Mouse (Mus musculus) naive thymus-derived CD4-positive, alpha-beta T cell, adult 2 months (primary cell): Measurements from ENCODE around the gene Xrn2.
"Not testable (repeated sequence)": the region's sequence is repeated elsewhere in the genome, so short reads cannot be mapped to it uniquely, and the experiment has no call there.

Experiments used
- DNase-seq: peaks from one replicate; pipeline ENCODE4 v3.0.0-alpha.2; 2011; ENCODE audit warnings: low read depth

The Xrn2 gene

DNA sequence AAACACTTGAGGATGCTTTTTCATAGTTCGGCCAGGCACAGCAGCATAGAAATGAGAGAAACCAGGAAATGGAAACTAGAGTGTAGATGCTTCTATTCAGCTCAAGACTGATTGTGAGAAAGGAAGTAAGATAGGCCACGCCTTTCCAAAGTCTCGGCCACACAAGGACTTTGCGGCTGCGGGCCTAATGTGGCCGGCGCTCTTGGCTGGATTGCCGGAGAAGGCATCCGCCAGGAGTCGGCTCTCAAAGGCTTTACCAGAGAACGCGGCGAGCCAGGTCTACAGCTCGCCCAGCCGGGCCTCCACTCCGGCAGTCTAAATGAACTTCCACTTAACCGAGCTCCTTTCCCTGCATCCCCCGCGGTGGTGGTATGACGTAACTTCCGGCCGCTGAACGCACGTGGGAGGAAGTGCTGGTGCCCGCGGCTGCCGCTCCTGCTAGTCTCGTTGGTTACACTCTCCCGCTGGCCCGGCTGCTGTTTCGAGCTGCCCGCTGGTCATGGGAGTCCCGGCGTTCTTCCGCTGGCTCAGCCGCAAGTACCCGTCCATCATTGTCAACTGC, at the start of gene Xrn2:
Xrn2 (plus strand) TSS at position 374 of the 562 bp plus-strand sequence.
- peak; percentile 97 for DNase-seq

DNA sequence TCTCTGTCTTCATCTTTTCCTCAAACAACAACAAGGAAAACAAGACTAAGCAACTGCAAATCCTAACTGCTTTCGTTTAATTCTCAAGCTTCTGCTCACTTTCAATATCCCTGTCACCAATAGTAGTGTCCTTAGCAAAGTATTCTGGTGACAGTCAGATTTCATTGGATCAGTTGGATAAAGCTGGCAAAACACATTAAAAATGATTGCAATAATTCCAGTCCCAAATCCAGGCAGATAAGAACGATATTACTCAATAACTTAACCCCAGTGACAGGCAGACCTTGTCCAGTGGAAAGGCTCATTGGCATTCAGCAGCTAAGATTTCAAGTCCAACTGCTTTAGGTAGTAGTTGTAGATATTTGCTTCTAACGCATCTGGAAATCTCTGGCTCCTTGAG, 37.8 kb upstream of the Xrn2 start:
- no peak for DNase-seq

DNA sequence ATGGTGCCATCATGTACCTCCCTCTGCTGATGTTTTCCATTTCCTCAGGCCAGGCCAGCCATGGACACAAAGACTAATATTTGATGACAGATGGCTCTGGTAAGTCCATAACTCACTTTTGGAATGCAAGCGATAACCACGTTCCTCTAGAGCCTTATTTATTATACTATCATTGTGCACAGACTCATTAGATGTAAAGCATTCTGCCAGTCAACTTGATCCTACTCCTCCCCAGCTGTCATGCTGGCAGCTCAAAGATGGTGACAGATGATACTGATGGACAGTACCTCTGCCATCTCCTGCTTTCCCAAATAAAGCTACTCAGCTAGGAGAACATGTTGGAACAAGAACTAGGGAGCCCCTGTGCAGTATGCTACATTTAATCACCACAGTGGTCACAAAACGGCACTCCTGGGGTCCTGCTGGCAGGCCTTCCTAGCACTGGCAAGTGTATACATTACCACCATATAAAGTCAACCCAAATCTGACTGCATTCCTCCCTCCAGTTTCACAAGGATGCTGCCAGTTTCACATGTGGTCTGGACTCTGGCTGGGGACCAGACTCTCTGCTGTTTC, 37.3 kb upstream of the Xrn2 start:
- DNase-seq, result no peak

DNA sequence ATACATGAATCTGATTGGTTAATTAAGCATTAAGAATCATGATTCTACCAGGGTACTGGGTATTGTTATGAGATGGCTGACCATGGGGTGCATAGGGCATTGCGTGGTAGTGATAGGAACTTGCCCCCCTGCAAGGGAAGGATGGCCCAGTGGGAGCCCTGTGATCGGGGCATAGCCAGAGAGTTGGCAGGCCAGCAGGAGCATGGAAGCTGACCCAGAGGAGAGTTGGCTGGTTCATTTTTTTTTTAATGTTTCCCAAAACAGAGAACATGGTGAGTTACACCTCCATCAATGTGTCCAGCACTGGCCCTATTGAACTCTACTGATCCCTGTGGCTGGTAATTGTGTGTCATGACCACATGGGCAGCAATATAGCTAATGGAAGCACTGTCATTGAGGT, 30.0 kb upstream of the Xrn2 start:
- DNase-seq, result no peak

DNA sequence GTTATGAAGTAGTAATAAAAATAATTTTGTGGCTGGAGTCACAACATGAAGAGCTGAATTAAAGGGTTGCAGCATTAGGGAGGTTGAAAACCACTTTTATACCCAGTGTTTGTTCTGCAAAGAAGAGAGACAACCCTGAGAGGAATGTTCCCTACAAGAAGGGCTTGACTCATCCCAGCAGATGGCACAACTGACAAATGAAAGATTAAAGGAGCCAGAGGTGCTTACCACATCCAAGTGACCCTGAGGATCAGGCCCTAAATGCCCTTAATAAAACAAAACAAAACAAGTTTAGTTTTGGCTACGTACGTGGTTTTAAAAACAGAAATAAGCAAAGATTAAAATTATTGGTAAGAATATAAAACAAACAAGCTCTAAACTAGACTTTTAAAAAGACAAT, 28.0 kb upstream of the Xrn2 start:
- DNase-seq, result no peak

DNA sequence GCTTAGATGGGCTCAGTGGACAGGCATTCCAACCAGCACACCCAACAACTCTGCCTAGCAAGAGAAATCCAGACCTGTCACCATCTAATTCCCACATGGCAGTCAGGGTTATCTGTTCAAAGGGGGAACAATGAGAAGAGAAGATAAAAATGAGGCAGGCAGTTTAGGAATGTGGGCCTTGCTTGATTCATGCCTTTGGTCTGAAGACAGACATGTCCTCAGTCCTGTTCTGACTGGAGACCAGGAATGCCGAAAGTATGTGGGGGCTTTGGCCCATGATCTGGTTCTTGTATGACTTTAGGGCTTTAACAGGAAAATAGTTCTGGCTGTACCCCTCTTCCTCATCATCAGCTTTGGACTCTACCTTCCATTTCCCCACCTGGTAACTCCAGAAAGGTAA, 27.0 kb upstream of the Xrn2 start:
- DNase-seq, result no peak

DNA sequence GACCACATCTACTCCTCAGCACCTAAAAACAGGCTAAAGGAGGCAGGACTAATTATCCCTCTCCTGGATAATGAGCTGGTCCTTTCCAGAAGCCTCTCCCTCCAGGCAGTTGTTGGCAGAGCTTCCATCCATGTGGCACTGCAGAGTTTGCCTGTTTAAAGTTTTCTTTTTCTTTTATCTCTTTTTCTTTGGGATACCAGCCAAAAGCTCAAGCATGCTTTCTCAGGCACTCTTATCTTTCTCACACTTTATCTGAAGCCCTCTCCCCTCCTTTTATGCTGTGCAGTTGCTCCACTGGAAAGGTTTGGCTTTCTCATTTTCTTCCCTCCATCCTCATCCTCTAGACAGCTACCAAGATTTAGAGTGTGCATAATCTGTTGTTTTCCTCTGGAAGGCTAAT, 26.4 kb upstream of the Xrn2 start:
- no peak for DNase-seq

DNA sequence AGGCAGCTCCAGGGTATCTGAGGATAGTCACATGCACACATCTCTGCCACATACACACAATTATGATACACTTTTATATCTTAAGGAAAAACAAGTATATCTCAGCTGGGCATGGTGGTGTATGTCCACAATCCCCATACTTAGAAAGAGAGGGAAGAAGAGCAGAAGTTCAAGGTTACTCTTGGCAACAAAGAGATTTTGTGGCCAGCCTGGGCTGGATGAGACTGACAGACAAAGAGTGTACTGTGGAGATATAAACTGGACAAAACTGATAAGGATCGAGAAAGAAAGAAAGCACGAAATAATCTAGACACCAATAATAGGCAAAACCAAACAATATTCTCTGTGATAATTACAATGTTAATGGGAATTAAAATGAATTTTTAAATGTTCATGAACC, 5.5 kb upstream of the Xrn2 start:
- DNase-seq, result no peak

DNA sequence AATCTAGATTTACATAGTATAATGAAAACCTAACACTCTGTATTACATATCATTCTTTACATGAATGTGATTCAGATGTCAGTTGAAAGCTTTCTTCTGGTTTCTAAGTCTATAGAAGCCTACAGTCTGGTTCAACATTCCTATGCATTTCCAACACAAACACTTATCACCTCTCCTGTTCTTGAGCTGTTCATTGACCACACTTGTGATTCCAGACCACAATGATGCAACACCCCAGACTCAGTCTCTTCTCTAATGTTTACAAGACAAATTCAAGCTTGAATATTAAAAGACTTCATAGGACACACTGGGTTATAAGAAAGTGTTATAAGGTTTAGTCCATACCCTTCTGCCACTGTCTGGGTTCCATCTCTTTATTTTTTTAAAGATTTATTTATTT, 3.7 kb upstream of the Xrn2 start:
- no peak for DNase-seq

DNA sequence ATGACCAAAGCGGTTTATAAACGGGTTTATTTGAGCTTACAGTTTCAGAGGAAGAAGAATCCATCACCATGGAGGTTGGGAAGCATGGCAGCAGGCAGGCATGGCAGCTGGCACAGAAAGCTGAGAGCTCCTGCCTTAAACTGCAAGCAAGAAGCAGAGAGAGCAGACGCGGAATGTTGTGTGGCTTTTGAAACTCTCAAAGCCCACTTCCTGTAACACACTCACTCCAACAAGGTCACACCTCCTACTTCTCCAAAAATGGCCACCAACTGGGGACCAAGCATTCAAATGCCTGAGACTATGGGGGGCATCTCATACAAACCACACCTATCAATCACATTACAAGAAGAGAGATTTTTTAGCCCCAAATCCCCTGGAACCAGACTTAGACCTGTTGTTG, 2.7 kb upstream of the Xrn2 start:
- peak; percentile 49 for DNase-seq

DNA sequence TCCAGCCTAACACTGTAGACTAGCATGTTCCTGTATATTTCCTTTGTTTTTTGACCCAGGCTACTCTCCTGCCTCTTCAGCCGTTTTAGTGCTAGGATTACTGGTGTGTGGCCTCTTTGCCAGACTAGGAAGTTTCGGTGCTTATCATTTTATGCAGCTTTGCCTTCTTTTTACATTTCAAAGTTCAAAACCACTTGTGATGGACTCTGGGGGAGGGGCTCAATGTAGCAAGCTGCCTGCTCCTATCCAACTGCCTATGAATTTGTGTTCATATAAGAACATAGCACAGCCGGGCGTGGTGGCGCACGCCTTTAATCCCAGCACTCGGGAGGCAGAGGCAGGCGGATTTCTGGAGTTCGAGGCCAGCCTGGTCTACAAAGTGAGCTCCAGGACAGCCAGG, 1.8 kb upstream of the Xrn2 start:
- DNase-seq, result no peak

DNA sequence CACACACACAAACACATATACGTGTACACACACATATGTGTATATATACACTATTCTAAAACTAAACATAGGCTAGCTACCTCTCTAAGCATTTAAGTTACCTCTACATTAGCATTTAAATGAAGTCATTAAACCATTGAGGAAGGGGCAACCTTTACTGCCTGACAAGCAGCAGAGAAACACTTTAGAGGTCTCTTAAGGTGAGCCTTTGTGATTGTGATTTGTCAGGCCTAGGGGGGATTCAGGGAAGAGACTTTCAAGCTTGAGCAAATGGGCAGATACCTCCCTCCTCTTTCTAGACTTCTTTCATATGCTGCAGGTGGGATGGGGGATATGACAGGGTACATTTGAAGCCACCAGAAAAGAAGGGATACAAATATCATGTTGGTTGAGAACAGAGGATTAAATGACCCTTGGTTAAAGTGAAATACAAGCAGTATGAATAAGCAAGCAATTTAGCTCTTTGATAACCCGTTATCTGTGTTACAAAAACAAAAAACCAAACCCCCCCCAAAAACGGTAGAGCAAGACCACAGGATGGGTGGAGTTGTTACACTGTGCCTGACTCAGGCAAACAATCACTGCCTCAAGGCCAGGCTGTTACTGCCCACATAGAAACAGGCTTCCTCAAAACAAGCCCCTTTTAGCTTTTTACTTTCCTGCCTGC, 1.2 kb upstream of the Xrn2 start:
- peak; percentile 56 for DNase-seq

DNA sequence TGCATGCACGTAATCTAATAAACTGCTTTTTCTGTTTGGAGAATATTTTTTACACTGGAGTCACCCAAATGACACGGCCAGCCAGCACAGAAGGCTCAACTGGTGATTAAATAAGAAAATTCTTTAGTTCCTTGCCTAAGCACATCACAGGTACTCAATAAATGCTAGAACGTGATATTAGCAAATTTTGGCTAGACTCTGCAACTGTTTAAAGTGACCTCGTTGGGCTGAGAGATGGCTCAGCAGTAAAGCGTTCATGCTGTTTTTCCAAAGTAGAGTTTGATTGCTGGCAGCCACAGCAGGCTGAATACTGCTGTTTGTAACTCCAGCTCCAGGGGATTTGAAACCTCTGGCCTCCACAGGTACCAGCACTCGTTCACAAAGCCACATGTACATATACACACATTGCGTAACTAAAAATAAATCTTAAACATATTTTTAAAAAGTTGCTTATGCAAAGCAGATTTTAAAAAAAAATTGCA, 614 bp upstream of the Xrn2 start:
- no peak for DNase-seq

DNA sequence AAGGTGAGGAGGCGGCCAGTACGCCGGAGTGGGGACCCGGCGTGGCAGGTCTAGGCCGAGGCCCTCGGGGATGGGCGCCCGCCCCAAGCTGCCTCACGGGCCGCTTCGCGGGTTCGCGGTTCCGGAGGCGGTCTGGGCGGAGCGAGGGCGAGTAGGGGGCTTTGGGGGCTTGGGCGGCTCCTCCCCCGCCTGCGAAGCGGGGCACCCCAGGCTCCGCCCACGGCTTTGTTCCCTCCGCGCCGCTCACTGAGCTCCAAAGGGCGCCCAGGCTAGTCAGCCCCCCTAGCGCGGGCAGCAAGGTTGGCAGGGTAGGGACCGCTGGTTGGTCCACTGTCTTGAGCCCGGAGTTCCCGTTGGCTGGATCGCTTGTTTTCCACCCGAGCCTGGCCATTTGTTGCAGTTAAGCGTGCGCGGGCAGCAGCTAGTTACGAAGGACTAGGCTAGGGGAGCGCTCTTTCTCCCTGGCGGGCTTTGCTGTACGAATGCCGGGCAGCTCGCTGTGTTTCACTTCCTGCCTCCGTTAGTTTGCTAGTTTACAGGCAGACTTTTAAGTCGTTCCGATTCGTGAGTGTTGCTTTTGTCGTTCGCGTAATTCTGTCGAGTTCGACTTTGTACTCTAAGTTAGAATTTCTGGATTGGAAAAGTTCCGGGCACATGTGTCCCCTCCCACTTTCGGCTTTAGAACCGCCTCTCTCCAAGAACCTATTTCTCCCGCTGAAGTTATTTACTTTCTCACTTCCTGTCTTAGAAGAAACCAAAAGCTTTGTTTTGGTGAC, 586 bp downstream of the Xrn2 start:
- peak; percentile 80 for DNase-seq

DNA sequence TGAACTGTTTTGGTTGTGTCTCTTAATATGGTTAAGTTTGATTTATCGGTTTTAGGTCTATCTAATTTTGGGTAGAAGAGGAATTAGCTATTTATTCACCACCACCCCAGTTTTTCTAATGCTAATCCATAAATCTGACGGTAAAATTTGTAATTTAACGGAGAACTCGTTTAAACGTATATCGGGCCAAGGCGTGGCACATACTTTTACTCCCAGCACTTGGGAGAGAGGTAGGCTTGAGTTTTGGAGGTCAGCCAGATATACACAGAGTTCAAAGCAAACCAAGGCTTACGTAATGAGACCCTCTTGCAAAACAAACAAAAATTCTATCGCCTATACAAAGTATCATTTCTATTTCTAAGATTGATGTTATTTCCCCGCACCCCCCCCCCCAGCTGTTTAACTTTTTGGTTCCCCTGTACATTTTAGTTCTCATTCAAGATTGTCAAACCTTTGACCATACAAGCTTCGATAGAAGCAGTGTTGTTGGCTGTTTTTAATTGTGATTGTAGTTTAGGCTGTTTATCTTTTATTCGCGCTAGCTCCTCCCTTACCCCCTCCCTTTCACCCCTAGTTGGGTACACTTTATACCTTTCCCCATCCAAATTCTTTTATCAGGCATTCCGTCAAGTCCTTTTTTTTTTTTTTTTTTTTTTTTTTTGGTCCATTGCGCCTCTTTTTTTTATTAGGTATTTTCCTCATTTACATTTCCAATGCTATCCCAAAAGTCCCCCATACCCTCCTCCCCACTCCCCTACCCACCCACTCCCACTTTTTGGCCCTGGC, 1.5 kb downstream of the Xrn2 start:
- peak; percentile 31 for DNase-seq

DNA sequence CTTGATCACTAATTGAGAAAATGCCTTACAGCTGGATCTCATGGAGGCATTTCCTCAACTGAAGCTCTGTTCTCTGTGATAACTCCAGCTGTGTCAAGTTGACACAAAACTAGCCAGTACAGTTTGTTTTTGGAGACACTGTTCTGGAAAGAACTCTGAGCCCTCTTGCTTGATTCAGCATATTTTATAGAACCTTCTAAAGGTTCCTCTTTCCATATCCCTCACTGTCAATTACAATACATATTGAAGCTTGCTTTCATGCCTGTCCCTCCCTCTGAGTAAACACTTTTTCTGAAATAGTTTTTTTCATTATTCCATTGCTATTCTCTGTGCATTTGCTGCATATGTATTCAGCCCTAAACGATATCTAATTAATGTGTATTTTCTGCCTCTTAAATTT, 9.2 kb downstream of the Xrn2 start:
- not testable (repeated sequence) for DNase-seq

DNA sequence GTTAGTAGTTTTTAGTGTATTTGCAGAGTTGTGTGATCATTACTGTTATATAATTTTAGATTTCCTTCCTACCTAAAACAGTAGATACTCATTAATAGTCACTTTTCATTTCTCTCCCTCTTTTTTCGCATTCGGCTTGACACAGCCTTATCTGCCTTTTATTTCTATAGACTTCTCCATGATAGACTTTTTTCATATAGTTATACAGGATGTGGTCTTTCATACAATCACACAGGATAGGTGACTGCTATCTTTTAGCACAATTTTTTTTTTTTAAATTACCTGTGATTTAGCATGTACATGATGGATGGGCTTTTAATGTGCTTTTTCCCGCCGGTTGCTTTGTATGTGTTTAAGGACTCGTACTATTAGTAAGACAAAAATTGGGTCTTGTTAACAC, 10.3 kb downstream of the Xrn2 start:
- peak; percentile 29 for DNase-seq

DNA sequence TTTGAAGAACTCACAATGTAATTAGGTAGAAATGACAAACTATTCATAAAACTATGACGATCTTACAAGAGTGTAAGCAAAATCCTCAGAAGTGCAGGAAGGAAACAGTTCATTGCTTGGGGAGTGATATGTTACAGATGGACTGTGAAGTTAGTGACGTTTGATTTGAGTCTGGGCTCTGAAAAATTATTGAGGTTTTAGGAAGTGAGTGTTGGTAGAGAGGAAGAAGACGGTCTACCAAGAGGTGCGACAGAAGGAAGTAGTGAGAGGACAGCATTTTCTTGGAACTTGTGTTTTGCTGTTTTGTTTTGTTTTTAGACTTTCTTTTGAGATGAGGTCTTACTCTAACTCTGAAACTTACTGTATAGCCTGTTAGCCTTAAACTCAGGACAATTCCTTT, 10.8 kb downstream of the Xrn2 start:
- DNase-seq, result no peak

DNA sequence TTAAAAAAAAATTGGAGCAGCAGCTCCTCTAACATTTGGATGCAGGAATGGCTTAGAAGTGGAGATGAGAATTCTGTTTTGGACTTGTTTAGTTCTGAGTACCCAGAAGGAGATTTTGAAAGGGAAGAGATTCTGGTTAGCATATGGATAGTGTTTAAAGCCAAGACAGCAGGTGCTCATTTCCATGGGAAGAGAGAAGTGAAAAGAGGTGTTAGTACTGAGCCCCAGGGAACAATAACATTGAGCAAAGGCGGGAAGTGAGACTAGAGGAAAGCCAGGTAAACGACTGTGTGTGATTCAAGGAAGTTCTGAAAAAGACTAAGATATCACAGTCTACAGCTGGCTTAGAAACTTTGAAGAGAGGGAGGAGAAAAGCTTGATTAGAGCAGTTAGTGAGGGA, 20.3 kb downstream of the Xrn2 start:
- DNase-seq, result no peak

DNA sequence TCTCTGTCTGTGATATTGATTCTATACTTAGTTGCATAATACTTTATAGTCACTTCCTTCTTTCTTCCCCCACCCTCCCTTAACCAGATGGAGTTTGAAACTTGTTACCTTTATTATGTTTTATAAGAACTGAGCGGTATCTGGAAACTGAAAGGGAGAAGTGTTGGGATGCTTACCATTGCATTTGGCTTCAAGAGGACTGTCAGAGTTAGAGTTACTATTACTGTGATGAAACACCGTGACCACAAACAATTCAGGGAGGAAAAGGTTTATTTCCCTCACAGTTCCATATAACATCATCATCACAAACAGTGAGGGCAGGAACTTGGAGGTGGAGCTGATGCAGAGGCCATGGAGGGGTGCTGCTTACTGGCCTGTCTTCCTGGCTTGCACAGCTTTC, 23.1 kb downstream of the Xrn2 start:
- no peak for DNase-seq

DNA sequence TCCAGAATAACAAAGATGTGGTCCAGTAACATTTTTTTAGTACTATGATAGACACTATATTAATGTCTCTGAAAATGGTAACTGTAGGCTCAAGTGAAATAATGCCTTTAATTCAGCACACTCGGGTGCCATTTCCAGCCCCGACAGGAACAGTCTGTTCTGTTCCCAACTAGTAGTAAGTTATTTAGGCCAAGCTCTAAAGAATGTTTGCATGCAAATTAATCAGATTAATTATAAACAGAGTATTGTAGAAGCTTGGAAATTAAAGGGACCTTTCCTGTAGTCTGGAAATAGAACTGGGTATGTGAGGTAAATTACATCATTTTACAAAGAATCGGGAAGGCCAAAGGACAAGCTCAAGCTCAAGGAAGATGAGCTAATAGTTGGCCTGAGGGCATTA, 34.3 kb downstream of the Xrn2 start:
- DNase-seq, result no peak

DNA sequence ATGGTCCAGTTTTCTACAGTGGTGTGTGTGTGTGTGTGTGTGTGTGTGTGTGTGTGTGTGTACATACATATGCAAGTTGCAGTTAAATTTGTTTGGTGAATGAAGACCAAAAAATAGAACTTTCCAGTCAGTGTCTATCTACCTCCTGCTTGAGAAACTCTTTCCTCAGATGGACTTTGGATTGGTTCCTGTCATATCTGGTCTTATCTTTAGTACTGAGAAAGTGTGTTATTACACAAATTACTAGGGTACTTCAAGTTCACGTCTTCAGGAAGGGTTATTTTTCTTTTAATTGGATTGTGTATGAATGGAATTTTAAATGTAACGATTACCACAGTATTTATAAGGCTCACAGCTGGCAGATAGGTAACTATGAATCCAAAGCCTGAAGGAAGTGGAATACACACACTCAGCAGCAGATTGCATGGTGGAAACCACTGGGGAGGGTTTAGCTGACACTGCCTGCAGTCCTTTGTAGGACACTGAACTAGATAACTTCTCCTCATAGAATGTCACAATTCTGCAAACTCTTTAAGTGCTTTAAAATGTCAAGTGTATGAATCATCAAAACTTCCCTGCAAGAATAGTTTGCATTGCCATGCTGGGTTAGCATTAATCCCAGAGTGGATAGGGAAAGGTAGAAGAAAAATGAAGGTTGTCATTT, 40.6 kb downstream of the Xrn2 start:
- no peak for DNase-seq
